Comparison of ENCODE assay signal across 9 mouse cellular contexts in the genomic region with DNA sequence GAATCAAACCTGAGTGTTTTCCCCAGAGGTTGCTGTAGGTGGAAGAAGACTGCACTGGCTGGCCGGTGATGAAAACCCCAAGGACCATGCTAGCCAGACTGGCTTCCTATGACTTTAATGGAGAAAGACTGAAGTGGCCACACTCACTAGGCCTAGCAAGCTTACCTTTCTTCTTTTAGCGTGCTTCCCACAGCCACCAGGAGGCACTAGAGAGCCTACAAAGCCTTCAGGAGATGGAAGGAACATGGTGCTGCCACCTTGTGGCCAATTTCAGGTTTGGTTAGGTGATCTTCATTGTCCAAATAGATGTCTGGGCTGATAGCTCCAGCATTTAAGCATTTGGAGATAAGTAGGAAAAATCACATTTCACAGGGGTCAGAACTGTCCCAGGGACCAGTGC. TPM values are rescaled to one million over a fixed set of nuclear protein-coding genes. Genes with fewer than 3 reads are reported as not detected.
A peak's percentile ranks its signal among the peaks of the same experiment; 100 is the strongest.
DNase-seq lines count a peak whose midpoint lies in the region; ATAC-seq and TF ChIP-seq lines count a peak whose summit lies in the region.
"Had no signal": no experiment of that assay in that cellular context is flagged by ENCODE, and none has a peak within 500 bp of the region (broad histone marks: within the 10 kb centered on the region; RNA-seq: fewer than 3 reads in every experiment).

No protein-coding gene starts in this region.

- WGBS in heart, embryonic 11.5 days (ENCODE audit: insufficient replicate concordance): 9% methylated on average over 2 of the region's 2 CpGs
- WGBS in large intestine, adult 2 months: 20% methylated on average over 2 of the region's 2 CpGs
- 17% methylated on average over 2 of the region's 2 CpGs for WGBS in lung, embryonic 14.5 days

- no peak overlapping the region for H3K27ac ChIP-seq in ES-Bruce4 (ENCODE audit: insufficient read depth, low read length)
- no peak overlapping the region for H3K27ac ChIP-seq in heart, embryonic 11.5 days (ENCODE audit: low read depth, low read length)
- H3K27ac ChIP-seq in lung, embryonic 14.5 days (ENCODE audit: low read depth): no peak overlapping the region
- H3K27ac ChIP-seq: limb, embryonic 13.5 days had no signal

- H3K4me3 ChIP-seq in ES-Bruce4 (ENCODE audit: low read depth, low read length): no peak overlapping the region
- H3K4me3 ChIP-seq in heart, embryonic 11.5 days (ENCODE audit: low read depth, low read length): no peak overlapping the region
- H3K4me3 ChIP-seq in lung, embryonic 14.5 days (ENCODE audit: low read depth, low read length): no peak overlapping the region
- H3K4me3 ChIP-seq: limb, embryonic 13.5 days had no signal

- no peaks in the 10 kb centered on the region for H3K9me3 ChIP-seq in ES-Bruce4 (replicated peaks; ENCODE audit: control insufficient read depth, insufficient read depth, low read length, poor library complexity, severe bottlenecking)
- no peaks in the 10 kb centered on the region for H3K9me3 ChIP-seq in heart, embryonic 11.5 days (replicated peaks; ENCODE audit: control insufficient read depth, low read length)
- no peaks in the 10 kb centered on the region for H3K9me3 ChIP-seq in lung, embryonic 14.5 days (ENCODE audit: low read depth, low read length)
- H3K9me3 ChIP-seq: limb, embryonic 13.5 days had no signal

- no peak overlapping the region for H3K4me2 ChIP-seq in heart, embryonic 11.5 days
- H3K4me2 ChIP-seq in lung, embryonic 14.5 days: no peak overlapping the region
- H3K4me2 ChIP-seq: limb, embryonic 13.5 days had no signal

- H3K9ac ChIP-seq in ES-Bruce4 (ENCODE audit: low read depth, poor library complexity, severe bottlenecking): no peak overlapping the region
- H3K9ac ChIP-seq in heart, embryonic 11.5 days (ENCODE audit: low read depth, low read length): 0 out of 2 replicates have a peak overlapping the region, but pooled peaks have one; percentile 16
- H3K9ac ChIP-seq in lung, embryonic 14.5 days: no peak overlapping the region
- H3K9ac ChIP-seq: limb, embryonic 13.5 days had no signal

- ATAC-seq in erythroblast, adult 5-6 weeks (replicated peaks; ENCODE audit: low FRiP score, poor library complexity, severe bottlenecking): peak; percentile 87
- no peak for ATAC-seq in heart, embryonic 11.5 days (replicated peaks; ENCODE audit: insufficient number of reproducible peaks, low FRiP score, low TSS enrichment)
- ATAC-seq in lung, embryonic 14.5 days (ENCODE audit: insufficient read depth): peak; percentile 36; the same call in 1 of the 2 replicates

- H3K36me3 ChIP-seq in ES-Bruce4 (ENCODE audit: control insufficient read depth, insufficient read depth, low read length, poor library complexity, severe bottlenecking): no peaks in the 10 kb centered on the region
- peaks cover 10% of the 10 kb centered on the region for H3K36me3 ChIP-seq in heart, embryonic 11.5 days (ENCODE audit: control insufficient read depth, insufficient read depth, low read length)
- H3K36me3 ChIP-seq in lung, embryonic 14.5 days (ENCODE audit: insufficient read depth): peaks cover 28% of the 10 kb centered on the region

- DNase-seq in brain, embryonic 14.5 days (ENCODE audit: low read depth): peak; percentile 98
- peak; percentile 100 for DNase-seq in large intestine, adult 2 months (ENCODE audit: low read depth, low spot score)
- peak; percentile 99 for DNase-seq in lung, embryonic 14.5 days
- DNase-seq in ovary, postnatal 10 days (ENCODE audit: low spot score): peak; percentile 89
- DNase-seq in thymus, postnatal 10 days (ENCODE audit: low spot score in 2 of 2): peak; percentile 83 to 97

- no peak for TF ChIP-seq POLR2A in ES-Bruce4 (IDR thresholded peaks at IDR 0.05; ENCODE audit: insufficient read depth, low read length)
- no peak for TF ChIP-seq POLR2A in brain, embryonic 14.5 days (IDR thresholded peaks at IDR 0.05; ENCODE audit: borderline replicate concordance, extremely low read depth, insufficient read depth, insufficient read length, poor library complexity, severe bottlenecking)

- TF ChIP-seq CTCF in ES-Bruce4 (IDR thresholded peaks at IDR 0.05; ENCODE audit: low read depth, low read length): peak; percentile 99
- TF ChIP-seq CTCF in brain, embryonic 14.5 days (IDR thresholded peaks at IDR 0.05; ENCODE audit: borderline replicate concordance, extremely low read depth, insufficient read depth, insufficient read length): peak; percentile 99
- TF ChIP-seq CTCF in lung, embryonic 14.5 days (IDR thresholded peaks at IDR 0.05; ENCODE audit: low read depth): peak; percentile 100

- H3K27me3 ChIP-seq in ES-Bruce4 (ENCODE audit: control insufficient read depth, insufficient read depth, low read length, poor library complexity, severe bottlenecking): no peaks in the 10 kb centered on the region
- no peaks in the 10 kb centered on the region for H3K27me3 ChIP-seq in heart, embryonic 11.5 days (ENCODE audit: control insufficient read depth, insufficient read depth, low read length)
- H3K27me3 ChIP-seq in lung, embryonic 14.5 days (ENCODE audit: insufficient read depth, low read length): no peaks in the 10 kb centered on the region
- H3K27me3 ChIP-seq: limb, embryonic 13.5 days had no signal

- TF ChIP-seq EP300 in ES-Bruce4 (IDR thresholded peaks at IDR 0.05; ENCODE audit: insufficient read depth, low read depth, low read length): no peak

- peaks cover 6% of the 10 kb centered on the region for H3K4me1 ChIP-seq in ES-Bruce4 (ENCODE audit: control insufficient read depth, insufficient read depth, low read length)
- no peaks in the 10 kb centered on the region for H3K4me1 ChIP-seq in heart, embryonic 11.5 days (ENCODE audit: control insufficient read depth, insufficient read depth, low read length)
- H3K4me1 ChIP-seq in lung, embryonic 14.5 days (ENCODE audit: insufficient read depth): no peaks in the 10 kb centered on the region

RNA-seq across cellular contexts. Expression of gene Ptges2, which starts 9.0 kb away (rescaled TPM):
- 18.1 and 22.2 TPM in 2 replicates for polyA plus RNA-seq in ES-Bruce4 (2011; ENCODE audit: insufficient read depth, insufficient read length, low read depth, missing spikeins)
- polyA plus RNA-seq in brain, embryonic 14.5 days (2012; rRNA removed): 48.9 and 51.3 TPM in 2 replicates
- 1.5 and 1.7 TPM in 2 replicates for total RNA-seq in erythroblast, adult 5-6 weeks (2015; ENCODE audit: low replicate concordance)
- 2.8 and 6.6 TPM in 2 replicates for total RNA-seq in erythroblast, adult 5-6 weeks (2017; ENCODE audit: low replicate concordance)
- 32.7 and 38.2 TPM in 2 replicates for polyA plus RNA-seq in heart, embryonic 11.5 days (2014; fragmentation: Nextera tagmentation; extraction: Ambion mirVana)
- polyA plus RNA-seq in large intestine, adult 2 months (2012; rRNA removed): 50.3 and 63.9 TPM in 2 replicates
- 28.0 and 28.2 TPM in 2 replicates for polyA plus RNA-seq in lung, embryonic 14.5 days (2014; fragmentation: Nextera tagmentation; extraction: Ambion mirVana)

RNA-seq across cellular contexts. Expression of gene Lcn2, which starts 16.6 kb away (rescaled TPM):
- not detected in 2 replicates for polyA plus RNA-seq in ES-Bruce4 (2011; ENCODE audit: insufficient read depth, insufficient read length, low read depth, missing spikeins)
- 0.40 and 0.77 TPM in 2 replicates for polyA plus RNA-seq in brain, embryonic 14.5 days (2012; rRNA removed)
- total RNA-seq in erythroblast, adult 5-6 weeks (2015; ENCODE audit: low replicate concordance): 2,071 and 2,279 TPM in 2 replicates
- 352 and 444 TPM in 2 replicates for total RNA-seq in erythroblast, adult 5-6 weeks (2017; ENCODE audit: low replicate concordance)
- polyA plus RNA-seq in heart, embryonic 11.5 days (2014; fragmentation: Nextera tagmentation; extraction: Ambion mirVana): 1.1 TPM in 1 of 2 replicates, not detected in the other
- polyA plus RNA-seq in large intestine, adult 2 months (2012; rRNA removed): 12.8 and 18.0 TPM in 2 replicates
- polyA plus RNA-seq in lung, embryonic 14.5 days (2014; fragmentation: Nextera tagmentation; extraction: Ambion mirVana): 1.6 TPM in 1 of 2 replicates, not detected in the other

RNA-seq across cellular contexts. Expression of gene 1110008P14Rik, which starts 22.9 kb away (rescaled TPM):
- 25.7 and 30.5 TPM in 2 replicates for polyA plus RNA-seq in ES-Bruce4 (2011; ENCODE audit: insufficient read depth, insufficient read length, low read depth, missing spikeins)
- 101 and 114 TPM in 2 replicates for polyA plus RNA-seq in brain, embryonic 14.5 days (2012; rRNA removed)
- 8.6 and 12.3 TPM in 2 replicates for total RNA-seq in erythroblast, adult 5-6 weeks (2015; ENCODE audit: low replicate concordance)
- 5.1 and 7.7 TPM in 2 replicates for total RNA-seq in erythroblast, adult 5-6 weeks (2017; ENCODE audit: low replicate concordance)
- polyA plus RNA-seq in heart, embryonic 11.5 days (2014; fragmentation: Nextera tagmentation; extraction: Ambion mirVana): 50.1 and 51.3 TPM in 2 replicates
- 103 and 107 TPM in 2 replicates for polyA plus RNA-seq in large intestine, adult 2 months (2012; rRNA removed)
- 32.4 and 33.3 TPM in 2 replicates for polyA plus RNA-seq in lung, embryonic 14.5 days (2014; fragmentation: Nextera tagmentation; extraction: Ambion mirVana)

RNA-seq across cellular contexts. Expression of gene Naif1, which starts 45.6 kb away (rescaled TPM):
- 3.0 and 3.6 TPM in 2 replicates for polyA plus RNA-seq in ES-Bruce4 (2011; ENCODE audit: insufficient read depth, insufficient read length, low read depth, missing spikeins)
- 4.8 and 5.1 TPM in 2 replicates for polyA plus RNA-seq in brain, embryonic 14.5 days (2012; rRNA removed)
- total RNA-seq in erythroblast, adult 5-6 weeks (2015; ENCODE audit: low replicate concordance): 0.77 and 0.84 TPM in 2 replicates
- 0.98 and 2.1 TPM in 2 replicates for total RNA-seq in erythroblast, adult 5-6 weeks (2017; ENCODE audit: low replicate concordance)
- 5.1 and 5.3 TPM in 2 replicates for polyA plus RNA-seq in heart, embryonic 11.5 days (2014; fragmentation: Nextera tagmentation; extraction: Ambion mirVana)
- polyA plus RNA-seq in large intestine, adult 2 months (2012; rRNA removed): 3.8 and 4.3 TPM in 2 replicates
- polyA plus RNA-seq in lung, embryonic 14.5 days (2014; fragmentation: Nextera tagmentation; extraction: Ambion mirVana): 5.7 and 6.5 TPM in 2 replicates

RNA-seq across cellular contexts. Expression of gene Slc25a25, which starts 46.6 kb away (rescaled TPM):
- 12.8 and 16.5 TPM in 2 replicates for polyA plus RNA-seq in ES-Bruce4 (2011; ENCODE audit: insufficient read depth, insufficient read length, low read depth, missing spikeins)
- 40.2 and 46.1 TPM in 2 replicates for polyA plus RNA-seq in brain, embryonic 14.5 days (2012; rRNA removed)
- 2.1 and 6.3 TPM in 2 replicates for total RNA-seq in erythroblast, adult 5-6 weeks (2015; ENCODE audit: low replicate concordance)
- total RNA-seq in erythroblast, adult 5-6 weeks (2017; ENCODE audit: low replicate concordance): 4.2 and 16.2 TPM in 2 replicates
- polyA plus RNA-seq in heart, embryonic 11.5 days (2014; fragmentation: Nextera tagmentation; extraction: Ambion mirVana): 7.9 and 8.5 TPM in 2 replicates
- 22.8 and 25.4 TPM in 2 replicates for polyA plus RNA-seq in large intestine, adult 2 months (2012; rRNA removed)
- 16.3 and 19.5 TPM in 2 replicates for polyA plus RNA-seq in lung, embryonic 14.5 days (2014; fragmentation: Nextera tagmentation; extraction: Ambion mirVana)
